Mouse (Mus musculus) liver, embryonic 15.5 days (tissue): ENCODE data around the gene Cstf2t. TPM values are rescaled to one million over a fixed set of nuclear protein-coding genes. Genes with fewer than 3 reads are reported as not detected.

Experiments used
- ATAC-seq: fragments of 200-750 bp; cut with Nextera tagmentation; 2 replicates; pipeline ENCODE4 v1.8.0; 2017; ENCODE audit warnings: moderate number of reproducible peaks, mild to moderate bottlenecking, moderate library complexity; ENCODE audit not compliant: insufficient read depth
- H3K27ac ChIP-seq: fragments of 300-500 bp; sonication (generic); replicated peaks from 2 replicates; pipeline ENCODE4 v1.5.1; 2015; ENCODE audit warnings: mild to moderate bottlenecking, inconsistent platforms
- H3K27me3 ChIP-seq: fragments of 300-500 bp; sonication (generic); 2 replicates; pipeline ENCODE4 v1.6.1; 2015; ENCODE audit warnings: mild to moderate bottlenecking, inconsistent platforms
- H3K36me3 ChIP-seq: fragments of 300-500 bp; sonication (generic); replicated peaks from 2 replicates; pipeline ENCODE4 v1.6.1; 2015; ENCODE audit warnings: moderate library complexity, mild to moderate bottlenecking, inconsistent platforms
- H3K4me1 ChIP-seq: fragments of 300-500 bp; sonication (generic); replicated peaks from 2 replicates; pipeline ENCODE4 v1.6.1; 2015; ENCODE audit warnings: inconsistent platforms
- H3K4me2 ChIP-seq: fragments of 300-500 bp; sonication (generic); 2 replicates; pipeline ENCODE4 v1.6.1; 2015; ENCODE audit warnings: moderate library complexity, mild to moderate bottlenecking, inconsistent platforms
- H3K4me3 ChIP-seq: fragments of 300-500 bp; sonication (generic); replicated peaks from 2 replicates; pipeline ENCODE4 v1.5.1; 2015; ENCODE audit warnings: mild to moderate bottlenecking, inconsistent platforms
- H3K9ac ChIP-seq: fragments of 300-500 bp; sonication (generic); 2 replicates; pipeline ENCODE4 v1.6.1; 2015; ENCODE audit warnings: moderate library complexity, mild to moderate bottlenecking, inconsistent platforms
- H3K9me3 ChIP-seq: fragments of 300-500 bp; sonication (generic); replicated peaks from 2 replicates; pipeline ENCODE4 v1.6.1; 2016; ENCODE audit warnings: inconsistent platforms
- WGBS: fragments of 180-500 bp; shearing (Covaris S2); methylation state at CpG from one replicate; pipeline ENCODE4 v1.1.7; 2015; ENCODE audit warnings: mixed read lengths; ENCODE audit not compliant: insufficient replicate concordance; 5-methylcytosine and 5-hydroxymethylcytosine counted together
- polyA plus RNA-seq: library from polyadenylated mRNA; unstranded; fragments of >200 nt; fragmentation: Nextera tagmentation; extraction: Ambion mirVana; gene quantifications from 2 replicates; pipeline ENCODE4 v1.2.1, GENCODE M21; 2015

Gene Cstf2t
- 12.1 and 12.3 TPM in 2 replicates for polyA plus RNA-seq

- Histone ChIP-seq H3K4me3 (peak within 1 kb of the TSS; percentile 76), H3K36me3 (peaks cover 17% of the 10 kb centered on the region), H3K9ac (peak within 1 kb of the TSS; percentile 48), H3K9me3 (no peaks in the 10 kb centered on the region), H3K4me2 (peak within 1 kb of the TSS; percentile 73), H3K4me1 (peaks cover 20% of the 10 kb centered on the region), H3K27ac (peak within 1 kb of the TSS; percentile 69), H3K27me3 (0 out of 2 replicates have a peak, but pooled peaks cover 5% of the 10 kb centered on the region)
- ATAC-seq, result peak; percentile 100
- 3% methylated on average over 56 of the region's 56 CpGs for WGBS
Observed at GRCm38 (mm10) chr19:31082662-31083429, at the start of gene Cstf2t. Cstf2t (plus strand) TSS chr19:31082837.

DNA sequence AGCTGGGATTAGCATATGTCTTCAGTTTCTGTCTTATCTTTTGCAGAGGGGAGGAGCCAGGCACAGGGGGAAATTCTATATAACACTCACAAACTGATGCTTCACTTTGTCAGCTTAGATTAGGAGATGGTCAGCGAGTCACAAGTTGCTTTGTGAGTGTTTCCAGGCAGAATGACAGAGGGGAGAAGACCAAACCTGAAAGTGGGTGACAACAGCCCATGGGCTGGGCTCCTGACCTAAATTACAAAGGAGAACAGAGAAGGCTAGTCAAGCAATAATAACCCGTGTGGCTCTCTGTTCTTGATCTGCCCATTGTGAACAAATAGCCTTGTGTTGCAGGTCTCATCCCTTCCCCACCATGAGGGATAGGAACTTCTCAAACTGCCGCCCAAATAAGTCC, 43.7 kb upstream of the Cstf2t start:
- Histone ChIP-seq H3K9ac (no peak overlapping the region), H3K4me1 (no peaks in the 10 kb centered on the region), H3K36me3 (no peaks in the 10 kb centered on the region), H3K27ac (no peak overlapping the region), H3K4me2 (no peak overlapping the region), H3K27me3 (no peaks in the 10 kb centered on the region), H3K9me3 (no peaks in the 10 kb centered on the region), H3K4me3 (no peak overlapping the region)
- no peak for ATAC-seq
- 46% methylated on average over 3 of the region's 3 CpGs for WGBS

- ATAC-seq, result no peak
- H3K4me2 ChIP-seq, result no peak overlapping the region
Observed at GRCm38 (mm10) chr19:31040948-31041847, 41.4 kb upstream of the Cstf2t start.

GRCm38 (mm10) chr19:31046601-31047000, 36.0 kb upstream of the Cstf2t start:
- WGBS, result 77% methylated on average over 4 of the region's 4 CpGs

More at GRCm38 (mm10) chr19:31040948-31041847, 41.4 kb upstream of the Cstf2t start:
- H3K27ac ChIP-seq, result no peak overlapping the region
- no peaks in the 10 kb centered on the region for H3K36me3 ChIP-seq
- no peak overlapping the region for H3K4me3 ChIP-seq
- no peaks in the 10 kb centered on the region for H3K4me1 ChIP-seq
- no peaks in the 10 kb centered on the region for H3K27me3 ChIP-seq
- H3K9ac ChIP-seq, result no peak overlapping the region
- 72% methylated on average over 2 of the region's 2 CpGs for WGBS
- H3K9me3 ChIP-seq, result no peaks in the 10 kb centered on the region

GRCm38 (mm10) chr19:31064740-31065139, 17.9 kb upstream of the Cstf2t start:
- Histone ChIP-seq H3K4me2 (no peak overlapping the region), H3K9ac (no peak overlapping the region), H3K9me3 (no peaks in the 10 kb centered on the region), H3K4me1 (no peaks in the 10 kb centered on the region), H3K27ac (no peak overlapping the region), H3K4me3 (no peak overlapping the region), H3K27me3 (no peaks in the 10 kb centered on the region), H3K36me3 (no peaks in the 10 kb centered on the region)
- WGBS, result 55% methylated on average over 1 of the region's 1 CpGs
- ATAC-seq, result no peak

More at GRCm38 (mm10) chr19:31046601-31047000, 36.0 kb upstream of the Cstf2t start:
- Histone ChIP-seq H3K9me3 (no peaks in the 10 kb centered on the region), H3K4me2 (no peak overlapping the region), H3K4me3 (no peak overlapping the region), H3K9ac (no peak overlapping the region), H3K27ac (no peak overlapping the region), H3K36me3 (no peaks in the 10 kb centered on the region), H3K27me3 (no peaks in the 10 kb centered on the region), H3K4me1 (no peaks in the 10 kb centered on the region)
- no peak for ATAC-seq

GRCm38 (mm10) chr19:31065206-31065781, 17.3 kb upstream of the Cstf2t start:
- no peaks in the 10 kb centered on the region for H3K9me3 ChIP-seq
- ATAC-seq, result no peak
- no peaks in the 10 kb centered on the region for H3K36me3 ChIP-seq
- H3K9ac ChIP-seq, result no peak overlapping the region
- no peaks in the 10 kb centered on the region for H3K4me1 ChIP-seq
- no peak overlapping the region for H3K4me2 ChIP-seq
- no peak overlapping the region for H3K4me3 ChIP-seq
- WGBS, result 60% methylated on average over 11 of the region's 11 CpGs
- no peaks in the 10 kb centered on the region for H3K27me3 ChIP-seq
- H3K27ac ChIP-seq, result no peak overlapping the region

- Histone ChIP-seq H3K4me2 (no peak overlapping the region), H3K4me3 (no peak overlapping the region)
- ATAC-seq, result no peak
Observed at GRCm38 (mm10) chr19:31073959-31074716, 8.5 kb upstream of the Cstf2t start.

GRCm38 (mm10) chr19:31074717-31075063, 7.9 kb upstream of the Cstf2t start:
- Histone ChIP-seq H3K36me3 (no peaks in the 10 kb centered on the region), H3K9ac (no peak overlapping the region), H3K4me3 (no peak overlapping the region), H3K27me3 (0 out of 2 replicates have a peak, but pooled peaks cover 5% of the 10 kb centered on the region), H3K27ac (no peak overlapping the region), H3K4me1 (no peaks in the 10 kb centered on the region), H3K4me2 (no peak overlapping the region), H3K9me3 (no peaks in the 10 kb centered on the region)
- ATAC-seq, result no peak
- WGBS, result 33% methylated on average over 3 of the region's 3 CpGs

More at GRCm38 (mm10) chr19:31073959-31074716, 8.5 kb upstream of the Cstf2t start:
- Histone ChIP-seq H3K9me3 (no peaks in the 10 kb centered on the region), H3K27me3 (0 out of 2 replicates have a peak, but pooled peaks cover 5% of the 10 kb centered on the region), H3K36me3 (no peaks in the 10 kb centered on the region), H3K9ac (no peak overlapping the region), H3K27ac (no peak overlapping the region), H3K4me1 (no peaks in the 10 kb centered on the region)
- 60% methylated on average over 24 of the region's 24 CpGs for WGBS

DNA sequence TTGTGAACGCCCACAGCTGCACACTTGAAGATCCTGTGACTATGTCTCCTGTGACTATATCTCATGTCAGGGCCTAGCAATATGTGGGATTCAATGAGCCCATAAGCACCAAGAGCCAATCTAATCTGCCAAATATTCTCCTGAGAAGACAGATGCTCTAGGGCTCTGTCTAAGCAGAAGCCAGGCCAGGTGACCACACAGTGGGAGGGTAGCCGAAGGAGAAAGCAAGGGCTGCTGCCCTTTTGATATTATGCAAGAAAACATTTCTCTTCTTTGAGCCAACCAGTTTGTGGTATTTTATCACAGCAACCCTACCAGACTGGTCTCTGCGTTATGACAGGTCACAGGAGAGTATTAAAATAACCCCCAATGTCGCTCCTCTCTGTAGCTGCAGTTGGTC, 6.5 kb upstream of the Cstf2t start:
- Histone ChIP-seq H3K36me3 (no peaks in the 10 kb centered on the region), H3K9ac (no peak overlapping the region), H3K4me2 (no peak overlapping the region), H3K4me3 (no peak overlapping the region), H3K4me1 (no peaks in the 10 kb centered on the region), H3K27me3 (0 out of 2 replicates have a peak, but pooled peaks cover 5% of the 10 kb centered on the region), H3K27ac (no peak overlapping the region), H3K9me3 (no peaks in the 10 kb centered on the region)
- WGBS, result 51% methylated on average over 4 of the region's 4 CpGs
- no peak for ATAC-seq

- ATAC-seq, result no peak
- 0 out of 2 replicates have a peak, but pooled peaks cover 5% of the 10 kb centered on the region for H3K27me3 ChIP-seq
- H3K4me2 ChIP-seq, result no peak overlapping the region
- H3K27ac ChIP-seq, result no peak overlapping the region
- H3K9me3 ChIP-seq, result no peaks in the 10 kb centered on the region
- 55% methylated on average over 3 of the region's 3 CpGs for WGBS
- no peaks in the 10 kb centered on the region for H3K36me3 ChIP-seq
- H3K9ac ChIP-seq, result no peak overlapping the region
- H3K4me3 ChIP-seq, result no peak overlapping the region
- peaks cover 5% of the 10 kb centered on the region for H3K4me1 ChIP-seq
Observed at GRCm38 (mm10) chr19:31078241-31078640, 4.4 kb upstream of the Cstf2t start.
